Mouse (Mus musculus) inflammation-experienced regulatory T-cells, adult 6 months (primary cell): ENCODE measurements around the gene Chn1. TPM values are rescaled to one million over a fixed set of nuclear protein-coding genes. Genes with fewer than 3 reads are reported as not detected.
"Not testable (repeated sequence)": the region's sequence is repeated elsewhere in the genome, so short reads cannot be mapped to it uniquely, and the experiment has no call there.

ENCODE experiments used
- ATAC-seq: one replicate; pipeline ENCODE4 v1.8.0; 2017
- polyA plus RNA-seq, 3 experiments: library from polyadenylated mRNA; unstranded; fragments of 100-300 nt; shearing (Covaris generic); gene quantifications; one replicate each; pipeline ENCODE4 v1.2.1; 2017

The Chn1 gene
- 1 to 10 TPM in 2 of 3 experiments, under 1 TPM in 1; 0.57 to 4.3 (median 2.3) TPM for polyA plus RNA-seq

GRCm38 (mm10) chr2:73774786-73775682, at the start of gene Chn1:
Gene Chn1, minus strand, starts transcription at chr2:73775346.
- ATAC-seq: no peak

DNA sequence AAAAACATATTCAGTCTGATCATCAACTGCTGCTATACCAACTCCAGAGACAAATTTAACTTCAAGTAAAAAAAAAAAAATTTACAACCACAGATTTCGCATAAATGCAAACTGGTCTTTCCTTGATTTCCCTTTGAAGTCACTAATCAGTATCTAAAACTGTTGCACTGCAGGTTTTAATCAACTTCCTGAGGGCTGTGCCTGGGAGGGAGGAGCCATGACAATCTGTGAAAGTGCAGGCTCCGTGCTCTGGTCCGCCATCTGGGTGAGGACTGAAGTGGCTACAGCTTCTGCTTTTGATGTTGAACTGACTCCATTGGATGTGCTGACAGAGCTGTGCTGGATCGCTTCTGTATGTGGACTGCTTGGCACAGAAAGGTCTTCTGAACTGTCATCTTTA, 43.6 kb upstream of the Chn1 start:
- peak; percentile 38 for ATAC-seq

GRCm38 (mm10) chr2:73807609-73808008, 32.5 kb upstream of the Chn1 start:
- no peak for ATAC-seq

DNA sequence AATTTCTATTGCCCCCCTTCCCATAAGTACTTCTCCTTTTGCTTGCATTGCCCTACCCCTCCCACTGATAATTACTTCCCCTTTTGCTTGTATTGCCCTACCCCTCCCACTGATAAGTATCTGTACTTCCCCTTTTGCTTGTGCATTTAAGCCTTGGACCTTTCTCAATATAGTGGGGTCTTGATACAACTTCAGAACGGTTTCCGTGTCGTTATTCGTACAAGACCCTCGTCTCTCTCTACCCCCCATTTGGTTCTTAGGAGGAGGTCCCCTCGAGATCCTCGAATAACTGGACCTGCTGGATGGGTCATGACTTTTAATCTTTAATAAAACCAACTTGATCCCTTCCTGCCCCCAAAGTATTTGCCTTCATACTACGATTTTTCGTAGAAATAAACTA, 25.0 kb upstream of the Chn1 start:
- not testable (repeated sequence) for ATAC-seq

GRCm38 (mm10) chr2:73798786-73799185, 23.6 kb upstream of the Chn1 start:
- ATAC-seq: no peak

DNA sequence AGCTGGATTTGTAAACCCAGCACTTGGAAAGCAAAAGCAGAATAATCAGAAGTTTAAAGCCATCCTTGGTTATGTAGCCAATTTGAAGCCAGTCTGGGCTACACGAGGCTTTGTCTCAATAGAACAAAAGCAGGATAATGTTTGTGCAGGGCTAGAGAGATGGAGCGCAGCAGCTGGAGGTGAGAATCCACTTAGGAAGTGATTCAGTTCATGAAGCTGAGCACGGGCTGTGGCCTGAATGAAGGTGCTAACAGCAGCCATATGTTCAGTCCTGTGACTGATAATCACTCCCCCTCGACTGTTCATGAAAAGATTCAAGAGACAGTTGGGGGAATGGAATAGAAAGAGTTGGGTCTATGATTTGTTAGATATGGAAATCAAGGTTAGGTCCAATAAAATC, 23.0 kb upstream of the Chn1 start:
- ATAC-seq: no peak

GRCm38 (mm10) chr2:73791846-73792630, 16.9 kb upstream of the Chn1 start:
- no peak for ATAC-seq

DNA sequence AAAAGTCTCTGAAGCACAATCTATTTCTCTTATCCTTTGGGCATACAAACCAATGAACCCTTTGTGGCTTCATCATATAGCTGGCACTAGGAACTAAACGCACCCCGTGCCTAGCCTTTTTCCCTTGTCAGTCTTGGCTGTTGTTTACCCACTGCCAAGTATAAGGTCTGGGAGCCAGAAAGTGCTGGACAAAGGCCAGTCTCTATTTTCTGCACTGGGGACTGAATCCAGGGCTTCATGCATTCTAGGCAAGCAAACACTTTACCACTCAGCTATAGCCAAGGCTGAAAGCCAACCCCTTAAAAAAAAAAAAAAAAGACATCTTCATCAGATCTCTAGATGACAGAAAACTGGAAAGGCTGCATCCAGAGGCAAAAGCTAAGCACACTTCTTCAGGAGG, 15.2 kb upstream of the Chn1 start:
- no peak for ATAC-seq

GRCm38 (mm10) chr2:73788395-73788794, 13.2 kb upstream of the Chn1 start:
- ATAC-seq: no peak

- no peak for ATAC-seq
Measured at GRCm38 (mm10) chr2:73782371-73782905, 7.3 kb upstream of the Chn1 start.

GRCm38 (mm10) chr2:73780321-73781010, 5.3 kb upstream of the Chn1 start:
- ATAC-seq: no peak

- no peak for ATAC-seq
Measured at GRCm38 (mm10) chr2:73779796-73780195, 4.7 kb upstream of the Chn1 start.

GRCm38 (mm10) chr2:73779016-73779595, 4.0 kb upstream of the Chn1 start:
- ATAC-seq: no peak

DNA sequence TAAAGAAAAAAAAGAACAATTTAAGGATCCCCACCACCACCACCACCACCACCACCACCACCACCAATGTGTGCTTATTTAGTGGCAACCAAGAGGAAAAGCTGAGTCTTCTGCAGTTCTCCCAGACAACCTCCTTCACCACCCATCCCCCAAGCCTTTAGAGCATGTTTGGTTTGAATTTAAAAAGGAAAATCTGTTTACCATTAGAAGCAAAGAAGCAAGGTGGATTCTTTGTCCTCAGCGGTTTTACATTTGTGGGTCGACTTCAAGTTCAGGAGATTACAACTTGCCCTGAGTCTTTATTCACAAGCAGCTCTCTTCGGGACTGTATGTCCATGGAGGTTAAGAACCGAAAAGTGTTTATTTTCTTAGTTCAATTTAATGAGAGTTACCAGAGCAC, 1.8 kb upstream of the Chn1 start:
- no peak for ATAC-seq

DNA sequence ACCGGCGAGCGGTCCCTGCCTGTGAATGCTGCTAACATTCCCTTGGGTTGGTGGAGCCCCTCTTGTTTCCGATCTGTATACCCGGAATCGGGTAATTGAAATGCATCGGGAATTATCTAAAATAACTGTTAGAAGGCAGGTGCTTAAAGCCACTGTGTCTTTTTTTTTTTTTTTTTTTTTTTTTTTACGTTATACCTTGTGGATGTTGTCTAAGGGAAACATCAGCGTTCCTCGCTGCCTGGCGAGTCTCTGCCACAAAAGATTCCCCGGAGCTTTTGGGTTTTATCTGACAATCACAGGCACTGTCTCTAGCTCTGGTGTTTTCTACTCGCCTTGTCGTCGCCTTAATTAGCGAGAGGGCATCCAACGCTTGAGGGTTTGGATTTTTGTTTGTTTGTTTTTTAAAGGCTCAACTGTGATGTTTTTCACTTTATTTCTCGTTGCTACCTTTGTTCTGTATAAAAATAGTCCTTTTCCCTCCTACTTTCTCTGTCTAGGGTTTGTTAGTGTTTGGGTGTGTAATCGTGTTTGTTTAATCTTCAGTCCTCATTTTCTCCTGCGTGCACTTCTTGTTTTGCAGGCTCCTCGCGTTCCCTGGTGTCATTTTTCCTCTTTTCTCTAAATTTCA, 651 bp upstream of the Chn1 start:
- ATAC-seq: no peak

DNA sequence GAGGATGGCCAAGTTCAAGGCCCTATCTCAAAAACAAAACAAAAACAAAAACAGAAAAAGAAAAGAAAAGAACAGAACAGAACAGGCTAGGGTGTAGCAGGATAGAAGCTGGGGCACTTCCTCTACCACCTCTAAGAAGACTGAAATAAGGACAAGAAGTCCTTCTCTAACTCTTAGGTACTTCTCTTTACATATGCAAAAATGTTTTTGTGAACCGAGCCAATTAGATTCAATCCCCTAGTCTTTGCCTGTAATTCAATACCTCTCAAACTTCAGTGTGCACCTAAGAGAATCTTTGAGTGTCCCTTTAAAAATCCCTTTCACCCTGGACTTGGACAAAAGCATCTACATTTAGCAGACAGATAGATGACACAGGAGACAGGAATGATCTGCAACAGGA, 2.2 kb downstream of the Chn1 start:
- ATAC-seq: no peak

DNA sequence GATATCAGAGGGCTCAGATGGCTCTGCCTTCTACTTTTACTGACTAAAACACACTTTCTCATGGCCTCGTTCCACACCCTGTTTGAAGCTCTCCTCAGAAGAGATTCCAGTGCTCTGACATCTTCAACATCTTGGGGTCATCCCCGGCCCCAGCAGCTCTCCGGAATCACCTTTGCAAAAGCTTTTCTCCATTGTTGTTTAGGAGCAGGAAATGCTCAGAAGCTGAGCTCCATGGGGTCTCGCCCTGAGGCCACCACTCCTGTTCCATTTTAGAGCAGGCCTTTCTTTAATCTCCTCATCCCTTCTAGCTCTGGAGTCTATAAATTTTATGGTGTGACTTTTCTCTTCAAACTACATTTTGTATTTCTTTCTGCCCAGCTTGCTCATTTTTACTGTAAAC, 6.5 kb downstream of the Chn1 start:
- no peak for ATAC-seq

DNA sequence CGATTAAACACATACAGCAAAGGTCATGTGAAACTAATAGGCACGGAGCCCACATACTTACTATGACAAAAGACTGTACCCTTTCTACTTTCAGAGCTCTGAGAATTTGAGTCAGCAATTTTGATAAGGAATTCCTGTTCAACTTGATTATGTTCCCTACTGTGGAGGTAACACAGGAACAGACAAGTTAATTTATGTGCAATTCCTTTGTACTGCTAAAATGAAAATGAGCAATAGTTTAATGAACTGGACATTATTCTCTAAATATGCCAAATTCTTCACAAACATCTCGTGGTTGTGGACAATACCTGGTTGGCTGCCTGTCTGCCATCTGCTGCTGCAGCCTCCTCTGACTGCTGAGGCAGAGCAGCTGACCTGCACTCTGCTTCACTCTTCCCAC, 11.6 kb downstream of the Chn1 start:
- ATAC-seq: no peak

- ATAC-seq: no peak
Measured at GRCm38 (mm10) chr2:73759899-73760298, 15.2 kb downstream of the Chn1 start.

DNA sequence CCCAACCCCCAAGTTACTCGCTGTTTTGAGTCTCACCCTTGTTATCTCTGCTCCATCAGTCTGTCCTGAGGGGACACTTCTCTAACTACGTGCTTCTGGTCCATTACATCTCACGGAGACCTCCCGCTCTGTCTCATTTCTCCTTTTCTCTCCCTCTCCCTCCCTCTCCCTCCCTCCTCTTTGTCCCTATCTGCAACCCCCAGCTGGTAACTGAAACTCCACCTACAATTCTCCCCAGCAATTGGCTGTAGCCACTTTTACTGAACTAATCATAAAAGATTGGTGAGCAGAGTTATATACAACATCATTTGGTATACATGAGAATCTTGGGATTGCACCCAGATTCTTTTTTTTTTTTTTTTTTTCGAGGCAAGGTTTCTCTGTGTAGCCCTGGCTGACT, 16.1 kb downstream of the Chn1 start:
- no peak for ATAC-seq

GRCm38 (mm10) chr2:73747297-73747696, 27.8 kb downstream of the Chn1 start:
- ATAC-seq: no peak

DNA sequence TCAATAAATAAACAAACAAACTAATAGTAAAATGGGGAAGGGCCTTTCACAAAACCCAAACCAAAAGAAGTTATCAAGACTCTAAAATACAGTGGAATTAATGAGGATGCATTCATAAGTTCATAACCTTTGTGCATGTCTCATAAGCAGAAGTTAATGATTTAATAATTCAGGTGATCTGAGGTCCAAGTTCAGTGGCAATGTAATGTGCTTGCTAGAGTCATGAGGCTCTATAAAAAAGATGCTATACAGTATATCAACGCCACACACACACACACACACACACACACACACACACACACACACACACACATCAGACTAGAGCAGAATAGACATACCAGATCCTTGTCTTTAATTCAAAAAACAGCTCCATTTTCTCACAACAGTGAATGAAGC, 28.8 kb downstream of the Chn1 start:
- ATAC-seq: no peak
